Mouse (Mus musculus): ENCODE results near the gene Ulk3. TPM values are rescaled to one million over a fixed set of nuclear protein-coding genes. Genes with fewer than 3 reads are reported as not detected.

Ulk3 gene
- polyA plus RNA-seq, 1 experiment = 5.4 TPM

GRCm38 (mm10) chr9:57598851-57599563 lies 9.8 kb downstream of the Ulk3 start:
- no peak for TF ChIP-seq GATA1 (IDR thresholded peaks at IDR 0.05; ENCODE audit: low read length)

- TF ChIP-seq GATA1 (IDR thresholded peaks at IDR 0.05; ENCODE audit: low read length) = no peak
Observed at GRCm38 (mm10) chr9:57600620-57601352, 11.5 kb downstream of the Ulk3 start.

- no peak for TF ChIP-seq GATA1 (IDR thresholded peaks at IDR 0.05; ENCODE audit: low read length)
Observed at GRCm38 (mm10) chr9:57601353-57601706, 12.1 kb downstream of the Ulk3 start.

- TF ChIP-seq GATA1 (IDR thresholded peaks at IDR 0.05; ENCODE audit: low read length) = no peak
Observed at GRCm38 (mm10) chr9:57602098-57602497, 12.8 kb downstream of the Ulk3 start.

GRCm38 (mm10) chr9:57604875-57605274 lies 15.6 kb downstream of the Ulk3 start:
- no peak for TF ChIP-seq GATA1 (IDR thresholded peaks at IDR 0.05; ENCODE audit: low read length)

- no peak for TF ChIP-seq GATA1 (IDR thresholded peaks at IDR 0.05; ENCODE audit: low read length)
Observed at GRCm38 (mm10) chr9:57605503-57605902, 16.3 kb downstream of the Ulk3 start.

- no peak for TF ChIP-seq GATA1 (IDR thresholded peaks at IDR 0.05; ENCODE audit: low read length)
Observed at GRCm38 (mm10) chr9:57606139-57606851, 17.0 kb downstream of the Ulk3 start, which contains the start of gene Cplx3. TSS of gene Cplx3 (minus strand) at chr9:57606281.

- TF ChIP-seq GATA1 (IDR thresholded peaks at IDR 0.05; ENCODE audit: low read length) = no peak
Observed at GRCm38 (mm10) chr9:57609803-57610202, 20.6 kb downstream of the Ulk3 start.

- TF ChIP-seq GATA1 (IDR thresholded peaks at IDR 0.05; ENCODE audit: low read length) = no peak
Observed at GRCm38 (mm10) chr9:57610359-57610826, 21.1 kb downstream of the Ulk3 start.

- no peak for TF ChIP-seq GATA1 (IDR thresholded peaks at IDR 0.05; ENCODE audit: low read length)
Observed at GRCm38 (mm10) chr9:57612587-57612986, 23.3 kb downstream of the Ulk3 start.

GRCm38 (mm10) chr9:57613975-57614374 lies 24.7 kb downstream of the Ulk3 start:
- TF ChIP-seq GATA1 (IDR thresholded peaks at IDR 0.05; ENCODE audit: low read length) = no peak

- TF ChIP-seq GATA1 (IDR thresholded peaks at IDR 0.05; ENCODE audit: low read length) = no peak
Observed at GRCm38 (mm10) chr9:57614786-57615185, 25.5 kb downstream of the Ulk3 start.

- no peak for TF ChIP-seq GATA1 (IDR thresholded peaks at IDR 0.05; ENCODE audit: low read length)
Observed at GRCm38 (mm10) chr9:57617556-57618169, 28.4 kb downstream of the Ulk3 start.

GRCm38 (mm10) chr9:57618854-57619253 lies 29.6 kb downstream of the Ulk3 start:
- no peak for TF ChIP-seq GATA1 (IDR thresholded peaks at IDR 0.05; ENCODE audit: low read length)

GRCm38 (mm10) chr9:57620674-57621073 lies 31.4 kb downstream of the Ulk3 start, which contains the start of gene Lman1l:
TSS of gene Lman1l (minus strand) at chr9:57620774.
- TF ChIP-seq GATA1 (IDR thresholded peaks at IDR 0.05; ENCODE audit: low read length) = no peak

- no peak for TF ChIP-seq GATA1 (IDR thresholded peaks at IDR 0.05; ENCODE audit: low read length)
Observed at GRCm38 (mm10) chr9:57624295-57624694, 35.0 kb downstream of the Ulk3 start.
